Mouse (Mus musculus) cerebellum, adult 9-10 months (tissue): Measurements from ENCODE around the gene Catsper2.
"Not testable (repeated sequence)": the region's sequence is repeated elsewhere in the genome, so short reads cannot be mapped to it uniquely, and the experiment has no call there.

Source experiments
- DNase-seq: peaks from one replicate; pipeline ENCODE4 v3.0.0; 2022

Gene Catsper2

DNA sequence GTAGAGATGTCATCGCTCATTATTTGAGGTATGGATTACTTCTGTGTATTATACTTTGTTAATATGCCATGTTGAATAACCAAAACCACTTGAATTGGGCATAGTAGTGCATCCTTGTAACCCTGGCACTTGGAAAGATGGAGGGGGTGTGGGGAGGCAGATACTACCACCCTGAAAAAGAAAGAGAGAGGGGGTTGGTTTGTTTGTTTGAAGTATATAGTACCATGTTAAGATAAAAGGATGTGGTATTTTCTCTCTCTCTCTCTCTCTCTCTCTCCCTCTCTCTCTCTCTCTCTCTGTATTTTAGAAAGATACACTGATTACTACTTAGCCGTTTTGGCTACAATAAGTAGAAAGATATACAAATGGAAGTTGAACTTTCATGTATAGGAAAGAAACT lies 12.3 kb upstream of the Catsper2 start:
- no peak for DNase-seq

DNA sequence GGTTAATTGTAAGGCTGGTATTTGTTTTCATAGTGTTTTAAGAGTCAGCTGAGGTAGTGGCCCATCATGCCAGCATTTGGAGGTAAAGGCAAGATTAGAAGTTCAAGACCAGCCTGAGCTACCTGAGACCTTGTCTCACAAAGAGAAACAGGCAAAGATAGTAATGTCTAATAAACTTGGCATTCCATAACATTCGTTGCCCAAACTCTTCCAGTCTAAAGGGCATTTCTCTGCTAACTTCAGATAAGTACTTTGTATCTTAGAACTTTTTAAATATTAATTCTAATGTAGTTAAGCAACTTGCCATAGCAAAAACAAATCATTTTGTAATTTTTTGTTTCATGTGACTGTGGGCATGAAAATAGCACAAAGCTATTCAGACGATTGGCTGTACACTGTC lies 9.6 kb upstream of the Catsper2 start:
- DNase-seq: no peak

DNA sequence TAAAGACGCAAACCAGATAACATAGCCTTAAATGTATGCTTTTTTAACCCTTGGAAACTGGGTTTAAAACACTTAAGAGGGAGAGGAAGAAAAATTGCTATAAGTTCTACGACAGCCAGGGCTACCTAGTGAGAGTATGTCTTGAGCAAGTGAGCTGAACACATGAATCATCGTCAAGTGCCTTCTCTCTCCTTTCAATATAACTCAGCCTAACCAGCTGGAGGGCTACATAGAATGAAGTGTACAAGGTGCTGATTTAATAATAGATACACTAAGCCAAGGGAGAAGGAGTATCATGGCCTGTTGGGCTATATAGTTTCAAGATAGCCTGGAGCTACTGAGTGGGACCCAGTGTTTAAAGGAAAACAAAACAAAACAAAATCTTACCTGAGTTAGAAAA lies 4.9 kb upstream of the Catsper2 start:
- DNase-seq: no peak

DNA sequence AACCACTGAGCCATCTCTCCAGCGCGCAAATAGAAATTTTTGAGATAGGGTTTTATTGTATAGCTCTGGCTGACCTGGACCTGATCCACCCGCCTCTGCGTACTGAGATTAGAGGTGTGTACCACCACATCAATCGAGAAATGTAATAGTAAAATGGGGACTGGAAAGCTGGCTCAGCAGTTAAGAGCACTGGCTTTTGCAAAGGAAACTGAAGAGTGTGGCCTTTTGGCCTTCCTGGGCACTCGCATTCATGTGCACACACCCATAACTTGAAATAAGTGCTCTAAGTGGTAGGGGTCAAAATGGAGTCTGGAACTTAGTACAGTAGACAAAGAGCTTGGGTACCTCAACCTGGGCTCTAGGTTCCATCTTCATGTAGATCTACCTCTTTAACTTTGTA lies 2.8 kb upstream of the Catsper2 start:
- no peak for DNase-seq

- DNase-seq: no peak
Measured at GRCm38 (mm10) chr2:121415591-121415990, 2.0 kb upstream of the Catsper2 start.

DNA sequence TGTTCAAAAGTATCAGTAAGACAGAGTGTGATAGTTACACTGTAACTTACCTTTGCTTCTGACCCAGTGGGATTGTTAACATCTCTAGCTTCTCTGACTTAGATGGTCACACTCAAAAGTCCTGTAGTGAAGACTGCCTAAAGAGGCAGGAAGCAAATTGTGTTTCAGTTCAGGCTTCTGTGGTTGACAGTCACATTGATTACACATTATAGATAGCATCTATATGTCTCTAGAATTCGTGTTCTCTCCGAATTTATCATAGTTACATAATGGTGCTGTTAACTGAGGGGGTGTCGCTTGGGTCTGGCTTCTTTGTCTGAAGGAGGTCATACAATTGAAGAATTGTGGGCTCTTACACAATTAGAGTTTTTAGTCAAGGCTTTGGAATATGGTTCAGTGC lies 1.5 kb upstream of the Catsper2 start:
- no peak for DNase-seq

DNA sequence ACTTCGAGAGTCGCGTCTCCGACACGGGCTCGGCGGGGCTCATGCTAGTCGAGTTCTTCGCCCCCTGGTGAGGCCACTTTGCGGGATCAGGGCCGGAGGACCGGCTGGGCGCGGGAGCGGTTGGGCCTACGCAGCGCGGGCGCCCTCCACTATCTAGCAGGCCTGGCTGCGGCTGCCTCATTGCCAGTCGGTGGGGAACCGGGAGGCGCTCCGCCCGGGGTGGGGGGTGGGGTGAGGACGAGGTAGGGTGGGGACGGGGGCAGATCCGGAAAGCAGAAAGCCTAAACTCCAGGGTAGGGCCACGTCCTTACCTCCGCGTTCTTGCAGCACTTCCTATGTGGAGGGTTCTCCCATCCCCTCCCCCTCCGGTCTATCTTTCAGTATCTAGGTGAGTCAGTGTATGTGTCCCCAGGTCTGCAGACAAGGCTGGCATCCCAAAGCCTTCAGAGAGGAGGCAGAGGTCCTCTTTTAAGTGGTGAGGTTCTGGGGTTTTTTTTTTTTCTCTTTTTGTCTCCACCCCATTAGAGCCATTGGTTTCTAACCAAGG lies 620 bp upstream of the Catsper2 start:
- peak; percentile 61 for DNase-seq

DNA sequence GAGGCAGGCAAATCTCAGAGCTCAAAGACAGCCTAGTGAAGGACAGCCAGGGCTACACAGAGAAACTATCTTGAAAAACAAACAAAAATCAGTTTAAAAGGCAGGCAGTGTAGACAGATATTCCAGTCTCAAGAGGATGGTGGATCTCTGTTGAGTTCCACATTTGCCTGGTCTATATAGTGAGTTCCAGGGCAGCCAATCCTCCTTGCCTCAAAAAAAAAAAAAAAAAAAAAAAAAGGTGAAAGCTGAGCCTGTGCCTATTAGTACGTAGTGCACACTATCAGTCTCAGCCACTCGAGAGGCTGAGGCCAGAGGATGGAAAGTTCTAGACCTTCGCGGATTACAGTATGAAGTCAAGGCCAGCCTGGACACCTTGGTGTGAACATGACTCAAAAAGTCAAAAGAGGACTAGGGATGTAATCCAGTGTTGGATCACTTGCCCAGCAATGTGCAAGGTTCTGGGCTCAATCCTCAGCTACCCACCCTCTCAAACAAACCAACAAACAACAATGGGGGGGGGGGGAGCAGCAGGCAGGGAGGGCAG lies 677 bp downstream of the Catsper2 start:
- no peak for DNase-seq

- DNase-seq: peak; percentile 31
Measured at GRCm38 (mm10) chr2:121408160-121408559, 5.4 kb downstream of the Catsper2 start.

DNA sequence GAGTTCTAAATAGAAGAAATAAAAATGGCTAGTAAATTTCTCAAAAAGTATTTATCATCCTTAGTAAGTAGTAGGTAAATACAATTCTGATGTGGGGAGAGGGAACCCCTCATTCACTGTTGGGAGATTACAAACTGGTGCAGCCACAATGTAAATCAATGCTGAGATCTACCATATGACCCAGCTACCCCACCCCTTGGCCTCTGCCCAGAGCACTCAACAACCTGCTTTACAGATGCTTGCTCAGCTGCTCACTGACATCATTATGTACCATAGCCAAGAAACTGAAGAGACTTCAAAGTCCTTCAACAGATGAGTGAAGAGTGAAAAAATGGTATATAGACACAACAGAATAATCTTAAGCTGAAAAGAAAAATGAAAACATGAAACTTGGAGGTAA lies 10.3 kb downstream of the Catsper2 start:
- no peak for DNase-seq

DNA sequence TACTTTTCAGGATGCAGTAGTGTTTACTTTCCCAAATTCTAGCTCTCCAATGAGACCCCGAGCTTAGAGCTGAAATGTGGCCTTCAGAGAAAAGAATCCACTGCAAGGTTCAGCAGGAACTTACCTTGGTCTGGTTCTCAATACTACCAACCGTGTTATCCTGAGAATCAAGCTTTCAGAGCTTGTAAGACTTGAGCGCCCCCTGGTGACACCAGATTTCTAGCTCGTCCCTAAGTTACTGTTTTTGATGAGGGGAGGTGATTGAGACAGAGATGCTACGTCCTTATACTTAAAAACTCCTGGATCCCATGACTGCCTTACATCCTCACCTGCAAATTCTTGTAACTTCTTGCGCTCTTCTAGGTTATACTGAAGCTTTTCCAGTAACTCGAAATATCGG lies 17.0 kb downstream of the Catsper2 start:
- peak; percentile 91 for DNase-seq

- not testable (repeated sequence) for DNase-seq
Measured at GRCm38 (mm10) chr2:121386961-121387575, 26.5 kb downstream of the Catsper2 start, which contains the start of gene Strc. Gene Strc, minus strand, starts transcription at chr2:121387168.

DNA sequence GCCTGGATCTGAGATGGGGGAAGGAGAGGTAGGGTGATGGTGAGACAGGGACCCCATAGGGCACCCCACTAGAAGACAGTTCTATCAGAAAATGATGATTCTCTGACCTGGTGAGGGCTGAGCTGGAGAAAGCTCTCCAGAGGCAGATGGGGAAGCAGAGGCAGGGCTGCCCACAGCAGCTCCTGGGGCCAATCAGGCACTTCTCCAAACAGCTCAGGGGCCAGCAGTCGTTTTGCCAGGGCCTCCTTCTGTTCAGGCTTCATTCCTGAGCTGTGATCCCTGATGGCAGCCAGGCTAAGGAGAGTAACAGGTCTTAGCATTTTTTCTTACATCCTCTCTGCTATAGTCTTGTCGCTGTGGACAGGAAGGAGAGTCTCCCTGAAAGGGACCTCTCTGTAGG lies 38.8 kb downstream of the Catsper2 start:
- no peak for DNase-seq

DNA sequence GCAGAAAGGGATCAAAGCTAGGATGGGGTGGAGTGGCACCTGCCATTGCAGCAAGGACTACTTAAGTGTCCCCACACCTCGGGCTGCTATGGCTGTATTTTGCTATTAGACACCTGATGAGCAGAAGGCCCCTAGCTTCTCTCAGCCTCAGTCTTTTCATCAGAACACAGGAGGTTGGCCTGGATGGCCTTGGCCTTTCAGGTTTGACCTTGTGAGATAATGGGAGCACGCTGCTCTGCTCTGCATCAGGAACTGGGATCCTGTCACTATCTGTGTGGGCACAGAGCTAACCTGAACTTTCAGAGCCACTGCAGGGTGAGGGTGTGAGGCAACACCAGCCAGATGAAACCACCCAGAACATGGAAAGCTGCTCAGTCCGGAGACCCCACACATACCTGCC lies 41.3 kb downstream of the Catsper2 start:
- DNase-seq: no peak

GRCm38 (mm10) chr2:121370921-121371320 lies 42.7 kb downstream of the Catsper2 start:
- no peak for DNase-seq

- peak; percentile 64 for DNase-seq
Measured at GRCm38 (mm10) chr2:121368831-121369230, 44.8 kb downstream of the Catsper2 start.

- DNase-seq: no peak
Measured at GRCm38 (mm10) chr2:121363656-121364055, 49.9 kb downstream of the Catsper2 start.

DNA sequence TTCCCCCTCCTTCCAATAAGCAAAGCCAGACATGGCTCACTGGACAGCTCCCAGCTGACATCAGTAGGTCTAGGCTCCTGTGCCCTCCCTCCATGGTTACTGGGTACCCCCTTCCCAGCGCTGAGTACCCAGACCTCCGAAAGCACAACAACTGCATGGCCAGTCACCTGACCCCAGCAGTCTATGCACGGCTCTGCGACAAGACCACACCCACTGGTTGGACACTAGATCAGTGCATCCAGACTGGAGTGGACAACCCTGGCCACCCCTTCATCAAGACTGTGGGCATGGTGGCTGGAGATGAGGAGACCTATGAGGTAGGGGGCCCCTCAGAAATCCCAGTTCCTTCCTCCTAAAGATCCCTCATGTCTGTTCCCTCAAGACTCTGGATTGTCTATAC lies 54.1 kb downstream of the Catsper2 start:
- peak; percentile 56 for DNase-seq

GRCm38 (mm10) chr2:121358381-121358780 lies 55.2 kb downstream of the Catsper2 start:
- DNase-seq: peak; percentile 95

GRCm38 (mm10) chr2:121357961-121358360 lies 55.6 kb downstream of the Catsper2 start:
- DNase-seq: peak; percentile 29

DNA sequence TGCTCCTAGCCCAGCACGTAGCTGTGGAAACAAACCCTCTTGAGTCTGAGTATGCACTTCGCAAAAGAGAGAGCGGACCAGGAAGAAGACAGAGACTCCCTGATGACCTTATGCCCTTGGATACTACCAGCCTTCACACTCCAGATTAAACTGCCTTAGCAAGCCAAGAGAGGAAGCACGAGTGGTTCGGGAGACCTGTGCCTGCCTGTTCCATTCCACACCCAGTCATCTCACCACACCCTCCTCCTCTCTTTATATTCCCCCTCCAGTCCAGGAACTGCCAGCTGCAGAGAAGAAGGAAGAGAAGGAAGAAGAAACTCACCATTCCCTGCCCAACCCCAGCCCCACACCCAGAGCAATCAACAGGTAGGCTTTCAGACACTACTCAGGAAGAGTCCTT lies 56.1 kb downstream of the Catsper2 start, which contains the start of gene Ckmt1:
Ckmt1 (plus strand) TSS at position 221 of the 400 bp plus-strand sequence.
- DNase-seq: peak; percentile 45

GRCm38 (mm10) chr2:121354820-121355592 lies 58.6 kb downstream of the Catsper2 start, which contains the start of gene Ppip5k1:
Gene Ppip5k1, minus strand, starts transcription at chr2:121355396.
- DNase-seq: peak; percentile 98

DNA sequence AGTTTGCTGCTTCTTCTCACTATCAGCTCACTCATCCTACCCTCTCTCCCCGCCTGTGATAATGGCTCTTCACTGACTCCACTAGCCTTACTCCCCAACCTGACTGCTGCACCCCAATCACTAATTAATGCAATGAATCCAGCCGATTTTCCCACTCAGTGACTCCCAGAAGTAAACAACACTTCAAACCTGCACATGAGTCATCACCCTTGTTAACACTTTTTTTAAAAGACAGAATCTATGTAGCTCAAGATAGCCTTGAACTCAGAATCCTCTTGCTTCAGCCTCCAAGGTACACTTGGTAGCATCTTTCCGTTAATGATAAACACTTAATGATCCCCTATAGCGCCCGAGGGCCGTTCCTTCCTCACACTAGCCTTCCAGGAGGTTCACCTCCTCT lies 59.2 kb downstream of the Catsper2 start:
- DNase-seq: no peak

GRCm38 (mm10) chr2:121353156-121353555 lies 60.4 kb downstream of the Catsper2 start:
- no peak for DNase-seq
